Mouse (Mus musculus) erythroblast, adult 5-6 weeks (primary cell): ENCODE measurements around the gene Apobec1. TPM values are rescaled to one million over a fixed set of nuclear protein-coding genes. Genes with fewer than 3 reads are reported as not detected.

Experiments used
- total RNA-seq, 2 experiments: library from RNA; stranded (forward) in 1 of 2; stranded (reverse) in 1 of 2; fragments of 150-400 nt in 1 of 2; fragments of 200-764, 138-1000 nt in 1 of 2; gene quantifications; 2 replicates each; pipeline versions ENCODE4 v1.2.3 to v1.2.4; 2015 to 2017; ENCODE audit warnings: low replicate concordance in 2 of 2

Apobec1 gene
- total RNA-seq, 2 experiments from 2014 or later: 16.5 to 23.2 TPM

Other genes with a start within 250 kb of the Apobec1 start
- gene Rimklb, start 103.7 kb downstream of the Apobec1 start, total RNA-seq (2015; ENCODE audit: low replicate concordance): not detected in 2 replicates
- gene Rimklb, start 103.7 kb downstream of the Apobec1 start, total RNA-seq (2017; ENCODE audit: low replicate concordance): not detected in 2 replicates
- gene Mfap5, start 96.6 kb downstream of the Apobec1 start, total RNA-seq (2015; ENCODE audit: low replicate concordance): not detected in 2 replicates
- not detected in 2 replicates for gene Mfap5, start 96.6 kb downstream of the Apobec1 start, total RNA-seq (2017; ENCODE audit: low replicate concordance)
- not detected in 2 replicates for gene Aicda, start 48.6 kb downstream of the Apobec1 start, total RNA-seq (2015; ENCODE audit: low replicate concordance)
- gene Aicda, start 48.6 kb downstream of the Apobec1 start, total RNA-seq (2017; ENCODE audit: low replicate concordance): not detected in 2 replicates
- gene Gdf3, start 7.6 kb upstream of the Apobec1 start, total RNA-seq (2015; ENCODE audit: low replicate concordance): 3.6 TPM in 1 of 2 replicates, not detected in the other
- 0.51 and 0.98 TPM in 2 replicates for gene Gdf3, start 7.6 kb upstream of the Apobec1 start, total RNA-seq (2017; ENCODE audit: low replicate concordance)
- gene Dppa3, start 24.0 kb upstream of the Apobec1 start, total RNA-seq (2015; ENCODE audit: low replicate concordance): not detected in 2 replicates
- not detected in 2 replicates for gene Dppa3, start 24.0 kb upstream of the Apobec1 start, total RNA-seq (2017; ENCODE audit: low replicate concordance)
- gene Nanog, start 105.0 kb upstream of the Apobec1 start, total RNA-seq (2015; ENCODE audit: low replicate concordance): not detected in 2 replicates
- gene Nanog, start 105.0 kb upstream of the Apobec1 start, total RNA-seq (2017; ENCODE audit: low replicate concordance): not detected in 2 replicates
- gene Slc2a3, start 199.2 kb upstream of the Apobec1 start, total RNA-seq (2015; ENCODE audit: low replicate concordance): 7.5 and 15.7 TPM in 2 replicates
- 19.1 and 19.4 TPM in 2 replicates for gene Slc2a3, start 199.2 kb upstream of the Apobec1 start, total RNA-seq (2017; ENCODE audit: low replicate concordance)
- 1.3 and 11.5 TPM in 2 replicates for gene Foxj2, start 217.5 kb upstream of the Apobec1 start, total RNA-seq (2015; ENCODE audit: low replicate concordance)
- gene Foxj2, start 217.5 kb upstream of the Apobec1 start, total RNA-seq (2017; ENCODE audit: low replicate concordance): 0.70 and 4.4 TPM in 2 replicates